Mouse (Mus musculus): Measurements from ENCODE around the gene Smndc1. TPM values are rescaled to one million over a fixed set of nuclear protein-coding genes. Genes with fewer than 3 reads are reported as not detected.
A peak's percentile ranks its signal among the peaks of the same experiment; 100 is the strongest.

The Smndc1 gene
- polyA plus RNA-seq, 2 experiments: 33.9 to 38.6 TPM

DNA sequence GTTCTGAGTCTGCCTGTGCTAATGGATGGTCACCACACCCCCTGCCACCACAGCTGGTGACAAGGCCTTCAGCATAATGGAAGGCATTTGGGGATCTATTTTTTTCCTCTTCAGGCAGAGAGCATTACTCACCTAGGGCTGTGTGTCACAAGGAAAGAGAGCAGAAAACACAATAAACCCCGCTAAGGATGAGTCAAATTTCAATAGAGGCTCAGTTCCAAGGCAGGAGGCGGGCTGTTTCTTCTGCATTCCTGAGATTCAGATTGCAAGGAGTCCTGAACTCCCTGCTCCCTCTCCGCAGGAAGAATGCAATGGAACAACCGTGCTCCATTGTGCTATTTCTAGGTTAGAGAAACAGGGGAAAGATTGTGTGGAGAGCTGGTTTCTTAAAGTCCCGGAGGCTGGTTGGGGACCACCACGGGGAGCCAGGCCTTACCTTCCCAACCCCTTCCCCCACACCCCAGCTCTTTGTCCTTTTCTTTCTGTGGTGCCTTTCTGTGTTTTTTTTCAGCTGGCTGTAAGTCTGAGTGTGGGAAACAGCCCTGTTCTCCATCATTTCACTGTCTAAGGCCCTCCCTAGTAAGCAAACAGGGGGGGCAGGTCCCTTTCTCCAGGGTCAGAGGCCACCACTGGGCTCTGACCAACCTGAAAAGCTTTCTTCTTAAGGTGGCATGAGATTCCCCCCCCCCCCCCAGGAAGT, 21.9 kb upstream of the Smndc1 start:
- WGBS: 11% methylated on average over 6 of the region's 6 CpGs
- no peak for TF ChIP-seq POLR2A (IDR thresholded peaks at IDR 0.05; ENCODE audit: borderline replicate concordance, extremely low read depth, insufficient read depth, insufficient read length)
- H3K4me2 ChIP-seq (replicated peaks; ENCODE audit: low read depth, low read length, severe bottlenecking): no peak overlapping the region

DNA sequence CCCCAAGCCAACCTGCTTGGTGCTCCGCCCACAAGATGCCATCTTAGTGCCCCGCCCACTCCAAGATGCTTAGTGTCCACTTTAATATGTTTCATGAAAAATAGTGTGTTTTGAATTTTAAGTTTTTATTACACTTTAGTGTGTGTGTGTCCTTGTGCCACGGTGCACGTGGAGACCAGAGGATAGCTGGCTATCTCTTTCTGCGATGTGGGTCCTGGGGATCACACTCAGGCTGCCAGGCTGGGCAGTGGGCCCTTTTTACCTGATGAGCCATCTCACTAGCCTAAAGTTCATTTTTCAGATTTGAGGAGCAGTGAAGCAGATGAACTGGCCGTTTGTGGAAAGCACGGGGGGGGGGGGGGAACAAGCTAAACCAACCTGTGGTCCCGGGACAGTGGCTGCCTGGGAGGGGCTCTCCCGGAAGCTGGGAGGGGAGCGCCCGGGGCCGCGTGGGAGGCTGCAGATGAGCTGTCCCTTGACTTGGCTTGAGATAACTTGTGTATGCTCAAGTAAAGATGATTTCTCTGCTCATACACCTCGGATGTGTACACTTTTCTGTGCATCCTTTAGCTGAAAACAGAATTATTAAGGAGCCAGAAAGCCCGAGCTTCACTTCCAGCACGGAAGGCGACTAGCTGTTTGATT, 19.4 kb upstream of the Smndc1 start:
- no peak overlapping the region for H3K9ac ChIP-seq (ENCODE audit: low read depth, low read length, severe bottlenecking)
- ATAC-seq (ENCODE audit: low FRiP score, low read depth) (no peak), DNase-seq (ENCODE audit: low spot score) (no peak)
- H3K9me3 ChIP-seq (ENCODE audit: control insufficient read depth, low read length): no peaks in the 10 kb centered on the region
- H3K4me3 ChIP-seq (replicated peaks; ENCODE audit: low read length): no peak overlapping the region
- H3K27me3 ChIP-seq (ENCODE audit: control insufficient read depth, insufficient read depth, low read length): no peaks in the 10 kb centered on the region
- no peak overlapping the region for H3K27ac ChIP-seq (replicated peaks; ENCODE audit: low read depth, low read length)
- no peak for TF ChIP-seq POLR2A (IDR thresholded peaks at IDR 0.05; ENCODE audit: borderline replicate concordance, extremely low read depth, insufficient read depth, insufficient read length)
- no peaks in the 10 kb centered on the region for H3K36me3 ChIP-seq (ENCODE audit: control insufficient read depth, insufficient read depth, low read length)
- no peak overlapping the region for H3K4me2 ChIP-seq (replicated peaks; ENCODE audit: low read depth, low read length, severe bottlenecking)
- peaks cover 14% of the 10 kb centered on the region for H3K4me1 ChIP-seq (ENCODE audit: control insufficient read depth, insufficient read depth, low read length)
- WGBS: 57% methylated on average over 17 of the region's 17 CpGs

More for the DNA sequence above, 21.9 kb upstream of the Smndc1 start:
- no peaks in the 10 kb centered on the region for H3K36me3 ChIP-seq (ENCODE audit: control insufficient read depth, insufficient read depth, low read length)
- H3K9me3 ChIP-seq (ENCODE audit: control insufficient read depth, low read length): no peaks in the 10 kb centered on the region
- H3K27ac ChIP-seq (replicated peaks; ENCODE audit: low read depth, low read length): peak overlapping the region; percentile 67
- H3K4me3 ChIP-seq (replicated peaks; ENCODE audit: low read length): no peak overlapping the region
- ATAC-seq (ENCODE audit: low FRiP score, low read depth) (peak; percentile 70; the same call in 1 of the 2 replicates), DNase-seq (ENCODE audit: low spot score) (peak; percentile 57)
- no peaks in the 10 kb centered on the region for H3K27me3 ChIP-seq (ENCODE audit: control insufficient read depth, insufficient read depth, low read length)
- peaks cover 14% of the 10 kb centered on the region for H3K4me1 ChIP-seq (ENCODE audit: control insufficient read depth, insufficient read depth, low read length)
- H3K9ac ChIP-seq (ENCODE audit: low read depth, low read length, severe bottlenecking): 0 out of 2 replicates have a peak overlapping the region, but pooled peaks have one; percentile 14

GRCm38 (mm10) chr19:53408398-53408797, 18.0 kb upstream of the Smndc1 start:
- no peak overlapping the region for H3K9ac ChIP-seq (ENCODE audit: low read depth, low read length, severe bottlenecking)
- DNase-seq (ENCODE audit: low spot score) (no peak), ATAC-seq (ENCODE audit: low FRiP score, low read depth) (no peak)
- no peak overlapping the region for H3K27ac ChIP-seq (replicated peaks; ENCODE audit: low read depth, low read length)
- H3K4me2 ChIP-seq (replicated peaks; ENCODE audit: low read depth, low read length, severe bottlenecking): no peak overlapping the region
- H3K27me3 ChIP-seq (ENCODE audit: control insufficient read depth, insufficient read depth, low read length): no peaks in the 10 kb centered on the region
- H3K4me1 ChIP-seq (ENCODE audit: control insufficient read depth, insufficient read depth, low read length): peaks cover 14% of the 10 kb centered on the region
- 82% methylated on average over 8 of the region's 8 CpGs for WGBS
- H3K36me3 ChIP-seq (ENCODE audit: control insufficient read depth, insufficient read depth, low read length): no peaks in the 10 kb centered on the region
- H3K4me3 ChIP-seq (replicated peaks; ENCODE audit: low read length): no peak overlapping the region
- no peaks in the 10 kb centered on the region for H3K9me3 ChIP-seq (ENCODE audit: control insufficient read depth, low read length)
- no peak for TF ChIP-seq POLR2A (IDR thresholded peaks at IDR 0.05; ENCODE audit: borderline replicate concordance, extremely low read depth, insufficient read depth, insufficient read length)

- DNase-seq (ENCODE audit: low spot score) (no peak), ATAC-seq (ENCODE audit: low FRiP score, low read depth) (no peak)
- H3K27me3 ChIP-seq (ENCODE audit: control insufficient read depth, insufficient read depth, low read length): no peaks in the 10 kb centered on the region
- 78% methylated on average over 2 of the region's 2 CpGs for WGBS
- no peaks in the 10 kb centered on the region for H3K9me3 ChIP-seq (ENCODE audit: control insufficient read depth, low read length)
- H3K27ac ChIP-seq (replicated peaks; ENCODE audit: low read depth, low read length): no peak overlapping the region
- H3K4me2 ChIP-seq (replicated peaks; ENCODE audit: low read depth, low read length, severe bottlenecking): no peak overlapping the region
- no peak overlapping the region for H3K4me3 ChIP-seq (replicated peaks; ENCODE audit: low read length)
- no peak overlapping the region for H3K9ac ChIP-seq (ENCODE audit: low read depth, low read length, severe bottlenecking)
- TF ChIP-seq POLR2A (IDR thresholded peaks at IDR 0.05; ENCODE audit: borderline replicate concordance, extremely low read depth, insufficient read depth, insufficient read length): no peak
- H3K4me1 ChIP-seq (ENCODE audit: control insufficient read depth, insufficient read depth, low read length): peaks cover 10% of the 10 kb centered on the region
- no peaks in the 10 kb centered on the region for H3K36me3 ChIP-seq (ENCODE audit: control insufficient read depth, insufficient read depth, low read length)
Observed at GRCm38 (mm10) chr19:53407350-53407749, 17.0 kb upstream of the Smndc1 start.

- Histone ChIP-seq H3K9ac (ENCODE audit: low read depth, low read length, severe bottlenecking) (no peak overlapping the region), H3K4me2 (replicated peaks; ENCODE audit: low read depth, low read length, severe bottlenecking) (no peak overlapping the region), H3K4me1 (ENCODE audit: control insufficient read depth, insufficient read depth, low read length) (peaks cover 2% of the 10 kb centered on the region; the same call in 1 of the 2 replicates), H3K4me3 (replicated peaks; ENCODE audit: low read length) (no peak overlapping the region), H3K27ac (replicated peaks; ENCODE audit: low read depth, low read length) (no peak overlapping the region), H3K36me3 (ENCODE audit: control insufficient read depth, insufficient read depth, low read length) (no peaks in the 10 kb centered on the region), H3K27me3 (ENCODE audit: control insufficient read depth, insufficient read depth, low read length) (no peaks in the 10 kb centered on the region), H3K9me3 (ENCODE audit: control insufficient read depth, low read length) (no peaks in the 10 kb centered on the region)
- DNase-seq (ENCODE audit: low spot score) (no peak), ATAC-seq (ENCODE audit: low FRiP score, low read depth) (no peak)
- no peak for TF ChIP-seq POLR2A (IDR thresholded peaks at IDR 0.05; ENCODE audit: borderline replicate concordance, extremely low read depth, insufficient read depth, insufficient read length)
- WGBS: 47% methylated on average over 2 of the region's 2 CpGs
Observed at GRCm38 (mm10) chr19:53405810-53406209, 15.4 kb upstream of the Smndc1 start.

Data from limb, embryonic 14.5 days (tissue).